Mouse (Mus musculus): ENCODE data around the gene Wdfy3. TPM values are rescaled to one million over a fixed set of nuclear protein-coding genes. Genes with fewer than 3 reads are reported as not detected.

Gene Wdfy3
- polyA plus RNA-seq, 1 experiment from 2014 or later, result 25.9 TPM

DNA sequence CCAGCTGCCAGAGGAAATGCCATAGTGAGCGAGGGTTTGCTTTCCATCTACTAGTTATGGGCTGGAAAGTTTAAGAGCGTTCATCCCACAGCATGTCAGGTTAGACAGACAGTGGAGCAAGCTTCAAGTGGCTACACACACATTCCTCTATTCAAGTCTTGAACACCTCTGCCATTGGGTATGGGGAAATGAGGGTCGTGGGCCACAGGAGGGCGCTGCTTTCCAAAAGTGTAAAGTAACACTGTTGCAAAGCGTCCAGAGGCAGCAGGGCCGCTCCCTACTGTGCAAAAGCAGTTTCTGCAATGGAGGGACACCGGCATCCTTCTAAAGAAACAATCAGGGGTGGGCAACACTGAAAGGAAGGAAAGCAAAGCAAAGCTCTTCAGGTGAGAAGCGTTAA, 235.8 kb downstream of the Wdfy3 start:
- no peak overlapping the region for H3K27ac ChIP-seq (ENCODE audit: low read depth, low read length)
- WGBS, result 55% methylated on average over 8 of the region's 8 CpGs
- DNase-seq (ENCODE audit: low spot score, missing footprints) (no peak), ATAC-seq (ENCODE audit: low FRiP score) (no peak)
- no peak overlapping the region for H3K4me3 ChIP-seq (ENCODE audit: low read depth, low read length)
- no peaks in the 10 kb centered on the region for H3K4me1 ChIP-seq (ENCODE audit: control insufficient read depth, insufficient read depth, low read length)
- no peak overlapping the region for H3K4me2 ChIP-seq
- no peaks in the 10 kb centered on the region for H3K27me3 ChIP-seq (ENCODE audit: control insufficient read depth, insufficient read depth, low read length)
- no peak overlapping the region for H3K9ac ChIP-seq (ENCODE audit: low read length)
- H3K36me3 ChIP-seq (ENCODE audit: control insufficient read depth, insufficient read depth, low read length), result peaks cover 17% of the 10 kb centered on the region
- H3K9me3 ChIP-seq (ENCODE audit: control insufficient read depth, low read length), result no peaks in the 10 kb centered on the region

DNA sequence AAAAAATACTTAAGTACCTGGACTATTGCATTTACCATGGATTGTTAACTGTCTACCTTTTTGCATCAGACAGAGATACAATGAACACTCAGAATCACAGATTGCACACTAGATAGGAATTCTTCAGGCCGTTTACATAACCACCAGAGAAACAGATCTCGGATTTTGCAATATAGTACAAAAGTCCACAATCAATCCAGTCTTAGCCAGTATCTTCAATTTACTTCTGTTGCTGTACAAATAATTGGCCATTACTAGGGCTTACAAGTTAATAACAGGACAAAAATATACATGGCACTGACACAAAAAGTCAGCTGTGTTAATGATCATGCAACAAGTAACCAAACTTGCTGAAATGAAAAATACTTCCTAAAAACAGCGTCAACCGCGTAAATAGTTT, 236.7 kb downstream of the Wdfy3 start:
- ATAC-seq (ENCODE audit: low FRiP score) (no peak), DNase-seq (ENCODE audit: low spot score, missing footprints) (no peak)
- Histone ChIP-seq H3K27me3 (ENCODE audit: control insufficient read depth, insufficient read depth, low read length) (no peaks in the 10 kb centered on the region), H3K9me3 (ENCODE audit: control insufficient read depth, low read length) (no peaks in the 10 kb centered on the region), H3K4me1 (ENCODE audit: control insufficient read depth, insufficient read depth, low read length) (no peaks in the 10 kb centered on the region), H3K4me2 (no peak overlapping the region), H3K36me3 (ENCODE audit: control insufficient read depth, insufficient read depth, low read length) (peaks cover 17% of the 10 kb centered on the region), H3K9ac (ENCODE audit: low read length) (no peak overlapping the region), H3K27ac (ENCODE audit: low read depth, low read length) (no peak overlapping the region), H3K4me3 (ENCODE audit: low read depth, low read length) (no peak overlapping the region)
- 93% methylated on average over 5 of the region's 5 CpGs for WGBS

DNA sequence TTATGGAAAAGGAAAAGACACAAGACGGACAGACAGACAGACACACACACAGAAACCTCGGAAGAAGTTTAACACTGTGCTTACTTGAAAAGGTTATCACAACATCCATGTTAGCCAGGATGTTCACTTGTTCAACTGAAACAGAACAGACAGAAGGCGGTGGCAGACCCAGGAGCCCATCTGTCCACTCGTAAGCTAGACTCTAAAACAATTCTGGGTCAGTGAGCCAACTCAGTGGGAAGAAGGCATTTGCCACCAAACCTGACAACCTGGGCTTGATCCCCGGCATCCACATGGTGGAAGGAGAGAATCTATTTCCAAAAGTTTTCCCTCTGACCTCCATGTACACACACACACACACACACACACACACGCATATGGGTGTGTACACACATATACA, 237.7 kb downstream of the Wdfy3 start:
- no peak overlapping the region for H3K9ac ChIP-seq (ENCODE audit: low read length)
- DNase-seq (ENCODE audit: low spot score, missing footprints) (no peak), ATAC-seq (ENCODE audit: low FRiP score) (no peak)
- H3K36me3 ChIP-seq (ENCODE audit: control insufficient read depth, insufficient read depth, low read length), result peaks cover 15% of the 10 kb centered on the region
- H3K27me3 ChIP-seq (ENCODE audit: control insufficient read depth, insufficient read depth, low read length), result peaks cover 2% of the 10 kb centered on the region; the same call in 1 of the 2 replicates
- no peak overlapping the region for H3K4me3 ChIP-seq (ENCODE audit: low read depth, low read length)
- WGBS, result 92% methylated on average over 6 of the region's 6 CpGs
- no peak overlapping the region for H3K4me2 ChIP-seq
- no peak overlapping the region for H3K27ac ChIP-seq (ENCODE audit: low read depth, low read length)
- H3K4me1 ChIP-seq (ENCODE audit: control insufficient read depth, insufficient read depth, low read length), result no peaks in the 10 kb centered on the region
- H3K9me3 ChIP-seq (ENCODE audit: control insufficient read depth, low read length), result no peaks in the 10 kb centered on the region

DNA sequence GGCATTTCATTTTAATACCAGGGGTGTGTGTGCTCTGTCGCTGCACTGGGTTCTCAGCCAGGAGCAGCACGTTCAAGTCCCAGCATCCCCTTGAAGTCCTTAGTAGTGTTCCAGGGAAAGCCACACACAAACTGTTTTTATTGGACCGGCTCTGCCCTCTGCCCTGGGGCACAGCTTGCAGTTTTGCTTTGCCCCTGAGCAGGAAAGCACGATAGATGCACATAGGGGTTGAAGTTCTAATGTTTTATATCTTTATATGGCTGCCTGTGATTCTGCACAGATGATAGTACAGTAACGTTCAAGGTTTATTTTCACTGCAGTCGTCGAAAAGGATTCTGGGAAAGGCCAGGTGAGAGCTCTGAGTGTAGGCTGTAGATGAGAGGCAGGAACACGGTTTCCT, 239.5 kb downstream of the Wdfy3 start:
- Histone ChIP-seq H3K27me3 (ENCODE audit: control insufficient read depth, insufficient read depth, low read length) (peaks cover 2% of the 10 kb centered on the region; the same call in 1 of the 2 replicates), H3K36me3 (ENCODE audit: control insufficient read depth, insufficient read depth, low read length) (peaks cover 9% of the 10 kb centered on the region), H3K4me3 (ENCODE audit: low read depth, low read length) (no peak overlapping the region), H3K9me3 (ENCODE audit: control insufficient read depth, low read length) (no peaks in the 10 kb centered on the region), H3K9ac (ENCODE audit: low read length) (no peak overlapping the region), H3K27ac (ENCODE audit: low read depth, low read length) (no peak overlapping the region), H3K4me1 (ENCODE audit: control insufficient read depth, insufficient read depth, low read length) (peaks cover 10% of the 10 kb centered on the region), H3K4me2 (no peak overlapping the region)
- whole genome bisulfite sequencing, result 84% methylated on average over 8 of the region's 8 CpGs
- ATAC-seq (ENCODE audit: low FRiP score) (no peak), DNase-seq (ENCODE audit: low spot score, missing footprints) (no peak)

DNA sequence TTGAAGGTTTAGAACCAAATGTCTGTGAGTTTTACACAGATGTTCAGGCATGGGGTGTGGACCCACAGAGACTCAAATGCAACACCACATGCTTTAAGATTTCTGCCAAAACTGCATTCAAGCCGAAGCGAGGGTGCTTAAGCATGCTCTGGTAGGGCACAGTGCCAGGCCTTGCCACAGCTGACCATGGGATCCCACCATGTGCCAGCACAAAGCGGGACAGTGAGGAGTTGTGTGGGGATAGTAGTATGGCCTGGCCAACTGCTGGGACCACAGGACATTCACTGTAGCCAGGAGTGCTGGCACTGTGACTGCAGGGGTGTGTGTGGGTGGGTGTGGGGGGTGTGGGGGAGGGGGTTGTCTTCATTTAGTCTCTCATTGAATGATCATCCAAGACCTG, 240.8 kb downstream of the Wdfy3 start:
- 88% methylated on average over 3 of the region's 3 CpGs for WGBS

DNA sequence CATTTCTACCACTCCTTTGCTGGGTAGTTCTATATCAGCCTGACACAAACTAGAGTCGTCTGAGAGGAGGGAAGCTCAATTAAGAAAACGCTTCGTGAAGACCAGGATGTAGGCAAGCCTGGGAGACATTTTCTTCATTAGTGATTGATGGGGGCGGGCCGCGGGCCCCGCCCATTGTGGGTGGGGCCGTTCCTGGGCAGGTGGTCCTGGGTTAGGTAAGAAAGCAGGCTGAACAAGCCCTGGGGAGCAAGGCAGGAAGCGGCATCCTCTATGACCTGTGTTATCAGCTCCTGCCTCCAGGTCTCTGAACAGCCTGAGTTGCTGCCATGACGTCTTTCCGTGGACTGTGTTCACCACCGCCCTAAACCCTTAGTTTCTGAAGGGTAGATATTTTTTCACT, 242.2 kb downstream of the Wdfy3 start:
- no peaks in the 10 kb centered on the region for H3K9me3 ChIP-seq (ENCODE audit: control insufficient read depth, low read length)
- ATAC-seq (ENCODE audit: low FRiP score) (no peak), DNase-seq (ENCODE audit: low spot score, missing footprints) (no peak)
- H3K36me3 ChIP-seq (ENCODE audit: control insufficient read depth, insufficient read depth, low read length), result no peaks in the 10 kb centered on the region
- H3K4me1 ChIP-seq (ENCODE audit: control insufficient read depth, insufficient read depth, low read length), result peaks cover 10% of the 10 kb centered on the region
- peaks cover 2% of the 10 kb centered on the region; the same call in 1 of the 2 replicates for H3K27me3 ChIP-seq (ENCODE audit: control insufficient read depth, insufficient read depth, low read length)
- no peak overlapping the region for H3K9ac ChIP-seq (ENCODE audit: low read length)
- no peak overlapping the region for H3K4me3 ChIP-seq (ENCODE audit: low read depth, low read length)
- no peak overlapping the region for H3K4me2 ChIP-seq
- 48% methylated on average over 12 of the region's 12 CpGs for WGBS
- no peak overlapping the region for H3K27ac ChIP-seq (ENCODE audit: low read depth, low read length)

More for the DNA sequence above, 240.8 kb downstream of the Wdfy3 start:
- Histone ChIP-seq H3K4me1 (ENCODE audit: control insufficient read depth, insufficient read depth, low read length) (peaks cover 10% of the 10 kb centered on the region), H3K9me3 (ENCODE audit: control insufficient read depth, low read length) (no peaks in the 10 kb centered on the region), H3K9ac (ENCODE audit: low read length) (no peak overlapping the region), H3K27me3 (ENCODE audit: control insufficient read depth, insufficient read depth, low read length) (peaks cover 2% of the 10 kb centered on the region; the same call in 1 of the 2 replicates), H3K4me3 (ENCODE audit: low read depth, low read length) (no peak overlapping the region), H3K4me2 (no peak overlapping the region), H3K27ac (ENCODE audit: low read depth, low read length) (no peak overlapping the region), H3K36me3 (ENCODE audit: control insufficient read depth, insufficient read depth, low read length) (peaks cover 6% of the 10 kb centered on the region; the same call in 1 of the 2 replicates)
- DNase-seq (ENCODE audit: low spot score, missing footprints) (no peak), ATAC-seq (ENCODE audit: low FRiP score) (no peak)

DNA sequence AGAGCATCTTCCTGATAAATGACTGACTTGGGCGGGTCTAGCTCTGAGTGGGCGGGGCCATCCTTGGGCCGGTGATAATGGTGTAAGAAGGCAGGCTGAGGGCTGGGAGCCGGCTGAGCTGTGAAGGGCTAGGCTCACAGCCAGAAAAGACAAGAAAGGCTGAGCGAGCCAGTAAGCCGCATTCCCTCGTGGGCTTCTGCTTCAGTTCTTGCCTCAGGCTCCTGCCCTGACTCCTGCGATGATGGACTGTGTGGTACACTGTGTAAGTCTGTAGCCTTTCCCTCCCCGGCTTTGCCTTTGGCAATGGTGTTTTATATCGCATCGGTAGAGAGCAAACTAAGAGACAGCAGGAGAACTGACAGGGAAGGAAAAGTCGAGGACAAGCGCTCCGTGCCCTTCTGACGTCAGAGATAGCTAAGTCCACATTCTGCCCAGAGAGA, 243.2 kb downstream of the Wdfy3 start:
- Histone ChIP-seq H3K4me1 (ENCODE audit: control insufficient read depth, insufficient read depth, low read length) (peaks cover 10% of the 10 kb centered on the region), H3K4me3 (ENCODE audit: low read depth, low read length) (no peak overlapping the region), H3K9ac (ENCODE audit: low read length) (no peak overlapping the region; the same call in 1 of the 2 replicates), H3K27ac (ENCODE audit: low read depth, low read length) (no peak overlapping the region), H3K27me3 (ENCODE audit: control insufficient read depth, insufficient read depth, low read length) (peaks cover 5% of the 10 kb centered on the region; the same call in 1 of the 2 replicates), H3K4me2 (peak overlapping the region; percentile 36; the same call in 1 of the 2 replicates), H3K36me3 (ENCODE audit: control insufficient read depth, insufficient read depth, low read length) (no peaks in the 10 kb centered on the region), H3K9me3 (ENCODE audit: control insufficient read depth, low read length) (no peaks in the 10 kb centered on the region)
- DNase-seq (ENCODE audit: low spot score, missing footprints), result peak; percentile 89
- WGBS, result 10% methylated on average over 15 of the region's 15 CpGs
- ATAC-seq (ENCODE audit: low FRiP score), result peak; percentile 83

DNA sequence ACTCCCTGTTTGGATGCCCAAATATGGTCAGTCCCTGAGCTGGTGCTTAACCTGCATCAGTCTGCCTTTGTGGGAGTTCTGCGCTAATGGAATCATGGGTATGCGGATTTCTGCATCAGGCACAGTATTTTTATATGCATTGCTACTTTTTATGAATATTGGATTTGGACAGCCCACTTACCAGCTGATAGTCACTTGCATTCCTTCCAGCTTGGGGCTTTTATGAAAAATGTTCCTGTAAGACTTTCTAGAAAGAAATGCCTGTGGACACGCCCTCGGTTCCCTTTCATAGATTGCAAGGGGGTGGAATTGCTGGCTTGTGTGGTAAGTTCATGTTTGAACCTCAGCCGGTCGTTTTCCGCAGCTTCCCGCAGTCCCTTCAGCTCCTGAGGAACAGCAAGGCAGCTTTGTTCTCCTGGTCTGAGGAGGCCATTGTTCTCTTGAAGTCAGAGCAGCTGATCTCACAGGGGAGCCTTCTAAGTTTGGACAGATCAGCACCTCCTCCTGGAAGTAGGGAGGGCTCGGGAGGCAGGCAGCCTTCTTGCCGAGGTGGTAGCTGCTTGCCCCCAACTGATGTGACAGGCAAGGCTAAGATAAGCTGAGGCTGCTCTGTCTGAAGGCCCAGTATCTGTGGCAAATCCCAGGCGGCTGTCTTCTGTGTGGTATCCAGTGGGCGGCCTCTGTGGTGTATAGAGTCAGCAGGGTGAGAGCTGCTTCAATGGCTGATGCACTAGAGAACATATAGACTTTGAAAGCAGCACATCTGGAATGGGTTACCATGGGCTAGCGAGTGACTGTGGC, 244.4 kb downstream of the Wdfy3 start:
- Histone ChIP-seq H3K9me3 (ENCODE audit: control insufficient read depth, low read length) (no peaks in the 10 kb centered on the region), H3K4me2 (no peak overlapping the region), H3K4me1 (ENCODE audit: control insufficient read depth, insufficient read depth, low read length) (peaks cover 10% of the 10 kb centered on the region), H3K27ac (ENCODE audit: low read depth, low read length) (no peak overlapping the region), H3K36me3 (ENCODE audit: control insufficient read depth, insufficient read depth, low read length) (no peaks in the 10 kb centered on the region), H3K4me3 (ENCODE audit: low read depth, low read length) (no peak overlapping the region), H3K27me3 (ENCODE audit: control insufficient read depth, insufficient read depth, low read length) (peaks cover 5% of the 10 kb centered on the region; the same call in 1 of the 2 replicates), H3K9ac (ENCODE audit: low read length) (no peak overlapping the region)
- no peak; the same call in 1 of the 2 replicates for ATAC-seq (ENCODE audit: low FRiP score)
- peak; percentile 91 for DNase-seq (ENCODE audit: low spot score, missing footprints)
- 16% methylated on average over 13 of the region's 13 CpGs for WGBS

DNA sequence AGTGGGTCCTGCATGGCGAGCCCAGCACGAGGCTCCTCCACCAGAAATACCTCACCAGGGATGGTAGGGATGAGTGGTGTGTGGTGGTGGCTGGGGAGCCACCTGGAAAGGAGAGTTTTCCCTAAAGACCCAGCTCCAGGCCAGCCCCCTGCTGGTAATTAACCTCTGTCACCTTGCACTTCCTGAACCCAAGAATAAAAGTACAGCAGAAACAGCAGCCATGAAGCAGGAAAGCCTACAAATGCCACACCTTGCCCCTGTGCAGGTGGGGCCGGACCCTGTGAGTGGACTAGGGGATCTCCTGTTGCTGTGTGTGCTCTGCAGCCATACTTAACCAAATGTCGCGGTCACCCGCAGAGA, 247.4 kb downstream of the Wdfy3 start:
- Histone ChIP-seq H3K9me3 (ENCODE audit: control insufficient read depth, low read length) (no peaks in the 10 kb centered on the region), H3K4me3 (ENCODE audit: low read depth, low read length) (no peak overlapping the region), H3K27me3 (ENCODE audit: control insufficient read depth, insufficient read depth, low read length) (peaks cover 5% of the 10 kb centered on the region; the same call in 1 of the 2 replicates), H3K36me3 (ENCODE audit: control insufficient read depth, insufficient read depth, low read length) (no peaks in the 10 kb centered on the region), H3K4me1 (ENCODE audit: control insufficient read depth, insufficient read depth, low read length) (peaks cover 10% of the 10 kb centered on the region), H3K9ac (ENCODE audit: low read length) (no peak overlapping the region), H3K4me2 (no peak overlapping the region), H3K27ac (ENCODE audit: low read depth, low read length) (no peak overlapping the region)
- no peak for DNase-seq (ENCODE audit: low spot score, missing footprints)
- WGBS, result 51% methylated on average over 6 of the region's 6 CpGs
- no peak for ATAC-seq (ENCODE audit: low FRiP score)

Data from midbrain, embryonic 11.5 days (tissue).